Mouse (Mus musculus) intestine, embryonic 15.5 days (tissue): ENCODE data around the gene Pcolce. TPM values are rescaled to one million over a fixed set of nuclear protein-coding genes. Genes with fewer than 3 reads are reported as not detected.
A peak's percentile ranks its signal among the peaks of the same experiment; 100 is the strongest.
"Not testable (repeated sequence)": the region's sequence is repeated elsewhere in the genome, so short reads cannot be mapped to it uniquely, and the experiment has no call there.

ENCODE experiments used
- ATAC-seq: fragments of 200-750 bp; cut with Nextera tagmentation; 2 replicates; pipeline ENCODE4 v1.8.0; 2017; ENCODE audit warnings: moderate TSS enrichment, moderate library complexity
- H3K27ac ChIP-seq: fragments of 300-500 bp; sonication (generic); 2 replicates; pipeline ENCODE4 v1.5.1; 2015; ENCODE audit warnings: mild to moderate bottlenecking, inconsistent platforms
- H3K27me3 ChIP-seq: fragments of 300-500 bp; sonication (generic); replicated peaks from 2 replicates; pipeline ENCODE4 v1.6.1; 2015; ENCODE audit warnings: inconsistent platforms
- H3K36me3 ChIP-seq: fragments of 300-500 bp; sonication (generic); 2 replicates; pipeline ENCODE4 v1.6.1; 2015; ENCODE audit warnings: inconsistent platforms
- H3K4me1 ChIP-seq: fragments of 300-500 bp; sonication (generic); replicated peaks from 2 replicates; pipeline ENCODE4 v1.6.1; 2015; ENCODE audit warnings: inconsistent platforms
- H3K4me2 ChIP-seq: fragments of 300-500 bp; sonication (generic); replicated peaks from 2 replicates; pipeline ENCODE4 v1.6.1; 2015; ENCODE audit warnings: mild to moderate bottlenecking, inconsistent platforms
- H3K4me3 ChIP-seq: fragments of 300-500 bp; sonication (generic); replicated peaks from 2 replicates; pipeline ENCODE4 v1.5.1; 2015; ENCODE audit warnings: inconsistent platforms
- H3K9ac ChIP-seq: fragments of 300-500 bp; sonication (generic); 2 replicates; pipeline ENCODE4 v1.6.1; 2015; ENCODE audit warnings: inconsistent platforms
- H3K9me3 ChIP-seq: fragments of 300-500 bp; sonication (generic); 2 replicates; pipeline ENCODE4 v1.6.1; 2016; ENCODE audit warnings: inconsistent platforms
- WGBS: fragments of 180-500 bp; shearing (Covaris S2); methylation state at CpG from one replicate; pipeline ENCODE4 v1.1.7; 2015; 5-methylcytosine and 5-hydroxymethylcytosine counted together
- polyA plus RNA-seq: library from polyadenylated mRNA; unstranded; fragments of >200 nt; fragmentation: Nextera tagmentation; extraction: Ambion mirVana; gene quantifications from 2 replicates; pipeline ENCODE4 v1.2.1, GENCODE M21; 2015

Gene Pcolce
- polyA plus RNA-seq, 1 experiment from 2014 or later, result 109 TPM

DNA sequence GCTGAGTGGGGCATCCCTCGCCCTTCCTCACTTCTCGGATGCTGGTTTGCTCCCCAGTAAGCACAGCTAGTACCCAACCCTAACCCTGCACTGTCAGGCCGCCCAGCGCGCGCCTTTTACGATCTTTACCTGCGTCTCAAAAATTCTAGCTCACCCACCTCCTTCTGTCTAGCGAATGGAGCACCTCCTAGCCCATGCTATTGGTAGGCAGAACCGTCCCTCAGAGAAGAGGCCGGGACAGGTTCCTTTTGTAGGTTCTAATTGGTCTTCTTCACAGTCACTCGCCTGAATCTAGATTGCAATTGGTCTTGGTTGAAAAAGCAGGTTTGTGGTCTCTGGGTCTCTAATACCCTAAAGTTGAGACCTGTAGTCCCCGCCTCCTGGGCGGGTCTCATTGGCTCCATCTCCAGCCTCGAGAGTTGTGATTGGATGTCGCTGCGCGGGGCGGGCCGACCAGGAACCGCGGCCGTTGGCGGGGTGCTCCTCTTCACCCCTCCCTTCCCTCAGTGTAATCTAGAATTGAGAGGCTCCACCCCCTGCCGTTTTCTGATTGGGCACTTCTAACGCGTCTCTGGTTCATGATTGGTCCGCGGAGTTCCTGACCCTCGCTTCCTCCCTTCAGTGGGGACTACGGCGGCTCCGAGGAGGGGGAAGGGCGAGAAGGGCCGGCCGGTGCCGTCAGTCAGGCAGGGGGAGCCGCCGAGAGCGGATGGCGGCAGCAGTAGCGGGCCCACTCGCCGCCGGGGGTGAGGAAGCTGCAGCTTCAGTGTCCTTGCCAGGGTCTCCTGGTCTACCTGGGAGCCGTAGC is 15.1 kb upstream of the Pcolce start, which contains the start of the genes Fbxo24, Lrch4 and Gm20605:
Gene Fbxo24 (minus strand): TSS at position 505 of the 808 bp plus-strand sequence.
Gene Lrch4 (plus strand): TSS at position 624 of the 808 bp plus-strand sequence.
Gene Gm20605 (plus strand): TSS at position 678 of the 808 bp plus-strand sequence.
- WGBS, result 0% methylated on average over 43 of the region's 46 CpGs
- Histone ChIP-seq H3K36me3 (peaks cover 2% of the 10 kb centered on the region), H3K4me3 (peak within 1 kb of the TSS; percentile 91), H3K9me3 (no peaks in the 10 kb centered on the region), H3K9ac (peak within 1 kb of the TSS; percentile 84), H3K27me3 (no peaks in the 10 kb centered on the region), H3K4me1 (peaks cover 33% of the 10 kb centered on the region), H3K27ac (peak within 1 kb of the TSS; percentile 99), H3K4me2 (peak within 1 kb of the TSS; percentile 85)
- ATAC-seq, result peak; percentile 96

DNA sequence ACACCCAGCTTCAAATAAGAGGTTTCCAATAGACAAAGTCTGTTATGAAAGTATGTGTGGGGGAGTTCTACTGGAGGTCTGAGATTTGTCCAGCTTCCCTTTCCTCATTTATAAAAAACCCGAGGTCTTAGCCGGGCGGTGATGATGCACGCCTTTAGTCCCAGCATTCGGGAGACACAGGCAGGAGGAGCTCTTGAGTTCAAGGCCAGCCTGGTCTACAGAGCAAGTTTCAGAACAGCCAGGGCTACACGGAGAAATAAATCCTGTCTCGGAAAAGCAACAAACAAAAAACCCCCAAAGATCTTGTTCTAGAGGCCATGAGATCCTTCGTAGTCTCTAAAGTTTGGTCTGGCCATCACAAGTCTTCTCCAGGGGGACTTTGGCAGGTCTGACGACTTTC is 14.4 kb upstream of the Pcolce start:
- Histone ChIP-seq H3K4me2 (peak overlapping the region; percentile 83), H3K4me1 (peaks cover 31% of the 10 kb centered on the region), H3K27ac (peak overlapping the region; percentile 92), H3K9ac (peak overlapping the region; percentile 59), H3K4me3 (peak overlapping the region; percentile 91), H3K36me3 (no peaks in the 10 kb centered on the region), H3K9me3 (no peaks in the 10 kb centered on the region), H3K27me3 (no peaks in the 10 kb centered on the region)
- WGBS, result 2% methylated on average over 9 of the region's 9 CpGs
- ATAC-seq, result no peak

GRCm38 (mm10) chr5:137623937-137624530 is 10.4 kb upstream of the Pcolce start:
- Histone ChIP-seq H3K4me1 (no peaks in the 10 kb centered on the region; the same call in none of the 2 replicates), H3K4me3 (no peak overlapping the region), H3K27me3 (no peaks in the 10 kb centered on the region), H3K9ac (no peak overlapping the region), H3K36me3 (no peaks in the 10 kb centered on the region), H3K4me2 (no peak overlapping the region), H3K27ac (no peak overlapping the region), H3K9me3 (no peaks in the 10 kb centered on the region)
- WGBS, result 80% methylated on average over 11 of the region's 11 CpGs
- no peak for ATAC-seq

- ATAC-seq, result no peak
- H3K4me3 ChIP-seq, result no peak overlapping the region
- WGBS, result 79% methylated on average over 7 of the region's 7 CpGs
- H3K9ac ChIP-seq, result no peak overlapping the region
- H3K27ac ChIP-seq, result no peak overlapping the region
- H3K36me3 ChIP-seq, result no peaks in the 10 kb centered on the region
- H3K4me2 ChIP-seq, result no peak overlapping the region
- peaks cover 28% of the 10 kb centered on the region for H3K4me1 ChIP-seq
- no peaks in the 10 kb centered on the region for H3K27me3 ChIP-seq
- H3K9me3 ChIP-seq, result no peaks in the 10 kb centered on the region
Observed at GRCm38 (mm10) chr5:137615347-137615746, 1.8 kb upstream of the Pcolce start.

- not testable (repeated sequence) for H3K27ac ChIP-seq, H3K9me3 ChIP-seq, H3K36me3 ChIP-seq, H3K9ac ChIP-seq, H3K4me2 ChIP-seq, H3K4me3 ChIP-seq, H3K27me3 ChIP-seq, ATAC-seq
- peaks cover 32% of the 10 kb centered on the region for H3K4me1 ChIP-seq
- 92% methylated on average over 2 of the region's 2 CpGs for WGBS
Observed at GRCm38 (mm10) chr5:137614921-137615320, 1.3 kb upstream of the Pcolce start.

DNA sequence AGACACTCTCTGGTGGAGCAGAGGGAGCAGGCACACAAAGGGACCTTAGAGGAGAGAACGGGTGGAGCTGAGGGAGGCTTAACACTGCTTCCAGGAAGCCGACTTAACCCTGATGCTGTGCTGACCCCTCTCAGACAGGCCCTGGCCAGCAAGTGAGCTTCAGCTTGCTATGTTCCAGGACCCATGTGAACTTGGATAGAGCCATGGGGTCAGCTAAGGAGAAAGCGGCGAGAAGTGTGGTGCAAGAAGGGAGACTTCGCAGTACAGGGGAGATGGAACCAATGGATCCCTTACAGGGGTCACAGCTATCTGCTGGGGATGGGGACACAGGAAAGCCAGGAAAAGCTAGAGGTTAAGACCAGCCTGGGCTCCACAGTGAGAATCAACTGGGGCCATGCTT is 508 bp downstream of the Pcolce start:
- peaks cover 50% of the 10 kb centered on the region for H3K4me1 ChIP-seq
- H3K9ac ChIP-seq, result no peak overlapping the region
- H3K27me3 ChIP-seq, result no peaks in the 10 kb centered on the region
- WGBS, result 64% methylated on average over 5 of the region's 5 CpGs
- H3K36me3 ChIP-seq, result no peaks in the 10 kb centered on the region
- no peak overlapping the region for H3K4me3 ChIP-seq
- peak; percentile 1; the same call in 1 of the 2 replicates for ATAC-seq
- H3K4me2 ChIP-seq, result no peak overlapping the region; the same call in 1 of the 2 replicates
- peak overlapping the region; percentile 76; the same call in 1 of the 2 replicates for H3K27ac ChIP-seq
- H3K9me3 ChIP-seq, result no peaks in the 10 kb centered on the region

DNA sequence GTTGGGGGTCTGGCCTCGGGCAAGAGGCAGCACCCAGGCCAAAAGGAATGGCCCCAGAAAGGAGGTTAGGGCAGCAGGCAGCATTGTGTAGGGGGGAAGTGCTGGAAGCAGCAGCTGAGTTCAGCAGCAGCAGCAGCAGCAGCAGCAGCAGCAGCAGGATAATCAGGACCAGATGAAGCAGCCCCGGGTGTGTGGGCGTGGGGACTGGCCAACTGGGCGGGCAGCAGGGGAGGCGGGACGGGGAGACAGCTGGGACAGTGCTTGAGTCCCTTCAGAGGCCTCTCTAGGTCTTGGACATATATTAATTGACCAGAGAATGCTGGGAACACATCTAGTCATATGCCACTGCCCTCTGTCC is 2.4 kb downstream of the Pcolce start:
- H3K4me3 ChIP-seq, result peak overlapping the region; percentile 37
- 0 out of 2 replicates have a peak, but pooled peaks cover 2% of the 10 kb centered on the region for H3K36me3 ChIP-seq
- H3K9ac ChIP-seq, result peak overlapping the region; percentile 28
- 24% methylated on average over 6 of the region's 6 CpGs for WGBS
- peaks cover 54% of the 10 kb centered on the region for H3K4me1 ChIP-seq
- H3K27ac ChIP-seq, result peak overlapping the region; percentile 90
- no peaks in the 10 kb centered on the region for H3K27me3 ChIP-seq
- peak overlapping the region; percentile 59 for H3K4me2 ChIP-seq
- H3K9me3 ChIP-seq, result no peaks in the 10 kb centered on the region
- peak; percentile 51; the same call in 1 of the 2 replicates for ATAC-seq

DNA sequence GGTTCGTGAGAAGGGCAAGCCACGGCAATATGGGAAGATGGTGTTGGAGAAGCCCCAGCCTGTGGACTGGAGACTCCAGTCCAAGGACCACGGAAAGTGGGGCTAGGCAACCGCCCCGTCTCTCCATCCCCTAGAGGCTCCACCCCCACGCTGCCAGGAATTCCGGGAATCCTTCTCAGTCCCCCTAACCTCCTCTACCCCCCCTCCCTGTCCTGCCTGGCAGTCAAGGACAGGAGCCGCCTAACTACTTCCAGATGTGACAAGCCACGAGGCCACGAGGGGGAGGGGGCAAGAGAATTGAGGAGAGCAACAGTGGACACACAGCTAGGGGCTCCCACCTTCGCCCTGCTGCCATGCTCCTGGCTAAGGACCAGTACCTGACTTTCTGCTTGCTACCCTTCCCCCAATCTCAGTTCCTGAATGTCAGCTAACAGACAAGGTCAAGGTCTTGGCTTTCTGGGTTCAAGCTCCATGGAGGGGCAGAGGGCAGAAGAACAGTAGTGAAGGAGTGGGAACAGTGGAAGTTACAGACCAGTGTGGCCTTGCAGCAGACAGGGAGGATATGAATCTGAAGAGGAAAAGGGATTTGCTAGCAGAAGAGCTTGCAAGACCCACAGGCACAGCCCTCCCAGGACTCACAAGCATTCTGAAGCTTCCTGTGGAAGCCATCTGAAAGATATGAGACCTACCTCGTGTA is 2.9 kb downstream of the Pcolce start:
- no peaks in the 10 kb centered on the region for H3K27me3 ChIP-seq
- no peaks in the 10 kb centered on the region for H3K9me3 ChIP-seq
- peak; percentile 44 for ATAC-seq
- peak overlapping the region; percentile 37 for H3K4me3 ChIP-seq
- peak overlapping the region; percentile 28 for H3K9ac ChIP-seq
- 11% methylated on average over 12 of the region's 12 CpGs for WGBS
- 0 out of 2 replicates have a peak, but pooled peaks cover 8% of the 10 kb centered on the region for H3K36me3 ChIP-seq
- H3K4me1 ChIP-seq, result peaks cover 54% of the 10 kb centered on the region
- peak overlapping the region; percentile 59 for H3K4me2 ChIP-seq
- H3K27ac ChIP-seq, result peak overlapping the region; percentile 90

GRCm38 (mm10) chr5:137610056-137610455 is 3.5 kb downstream of the Pcolce start:
- Histone ChIP-seq H3K4me3 (peak overlapping the region; percentile 37), H3K9ac (peak overlapping the region; percentile 28), H3K27me3 (no peaks in the 10 kb centered on the region), H3K4me2 (peak overlapping the region; percentile 59), H3K36me3 (0 out of 2 replicates have a peak, but pooled peaks cover 8% of the 10 kb centered on the region), H3K9me3 (no peaks in the 10 kb centered on the region), H3K27ac (peak overlapping the region; percentile 28; the same call in 1 of the 2 replicates), H3K4me1 (peaks cover 54% of the 10 kb centered on the region)
- WGBS, result 57% methylated on average over 4 of the region's 4 CpGs
- ATAC-seq, result no peak

- peak overlapping the region; percentile 59 for H3K4me2 ChIP-seq
- no peak overlapping the region for H3K9ac ChIP-seq
- no peak for ATAC-seq
- peaks cover 54% of the 10 kb centered on the region for H3K4me1 ChIP-seq
- 0 out of 2 replicates have a peak, but pooled peaks cover 8% of the 10 kb centered on the region for H3K36me3 ChIP-seq
- no peaks in the 10 kb centered on the region for H3K27me3 ChIP-seq
- no peaks in the 10 kb centered on the region for H3K9me3 ChIP-seq
- H3K27ac ChIP-seq, result no peak overlapping the region
- H3K4me3 ChIP-seq, result no peak overlapping the region
- 65% methylated on average over 3 of the region's 3 CpGs for WGBS
Observed at GRCm38 (mm10) chr5:137609292-137609691, 4.3 kb downstream of the Pcolce start.

DNA sequence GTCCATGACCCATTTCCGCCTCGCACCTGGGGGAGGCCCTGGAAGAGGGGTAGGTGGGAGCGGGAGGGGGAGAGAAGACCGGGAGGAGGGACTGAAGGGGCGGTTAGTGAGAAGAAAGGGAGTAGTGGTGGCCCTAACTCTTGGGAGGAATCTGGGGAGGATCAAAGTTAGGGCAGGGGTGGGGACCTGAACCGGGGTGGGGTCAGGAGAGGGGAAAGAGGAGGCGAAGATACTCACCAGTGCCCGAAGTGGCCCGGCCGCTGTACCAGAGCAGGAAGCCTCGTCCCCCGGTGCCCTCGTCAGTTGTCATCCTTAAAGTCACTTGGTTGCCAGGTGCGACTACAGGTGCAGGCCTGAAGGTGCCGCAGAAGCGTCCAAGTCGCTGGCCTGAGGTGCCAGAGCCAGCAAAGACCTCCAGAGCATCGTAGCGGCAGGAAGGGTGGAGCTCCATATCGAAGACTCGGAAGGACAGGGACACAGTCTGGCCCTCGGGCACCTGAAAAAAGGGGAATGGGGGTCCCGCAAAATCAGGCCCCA is 4.9 kb downstream of the Pcolce start:
- no peak for ATAC-seq
- WGBS, result 30% methylated on average over 23 of the region's 23 CpGs
- H3K27me3 ChIP-seq, result no peaks in the 10 kb centered on the region
- H3K27ac ChIP-seq, result no peak overlapping the region
- peaks cover 54% of the 10 kb centered on the region for H3K4me1 ChIP-seq
- peak overlapping the region; percentile 14 for H3K4me3 ChIP-seq
- H3K4me2 ChIP-seq, result peak overlapping the region; percentile 51
- peak overlapping the region; percentile 28; the same call in 1 of the 2 replicates for H3K9ac ChIP-seq
- H3K36me3 ChIP-seq, result 0 out of 2 replicates have a peak, but pooled peaks cover 8% of the 10 kb centered on the region
- H3K9me3 ChIP-seq, result no peaks in the 10 kb centered on the region
